8 mouse cellular contexts compared by ENCODE assay signal in genomic region chr17:34605609-34606008, GRCm38 (mm10). TPM values are rescaled to one million over a fixed set of nuclear protein-coding genes. Genes with fewer than 3 reads are reported as not detected.
DNase-seq lines count a peak whose midpoint lies in the region; ATAC-seq lines count a peak whose summit lies in the region.

No protein-coding gene starts in this region.

- H3K27me3 ChIP-seq in intestine, embryonic 14.5 days (replicated peaks; ENCODE audit: control insufficient read depth, insufficient read depth, low read length) = no peaks in the 10 kb centered on the region

- H3K4me1 ChIP-seq in intestine, embryonic 14.5 days (replicated peaks; ENCODE audit: control insufficient read depth, insufficient read depth, low read length) = peaks cover 33% of the 10 kb centered on the region

- intact Hi-C loops in gastrocnemius, postnatal 14 days (cut with DNase I; ENCODE audit: low total_unique reads) = no loop called here
- intact Hi-C loops in left cerebral cortex, postnatal 14 days (cut with DNase I) = loop anchor here (10.0 kb wide), 2 partner anchors 571 to 629 kb away; partner anchors contain the start of genes Atp6v1g2, Col11a2, Nfkbil1 and Rxrb

- peaks cover 22% of the 10 kb centered on the region for H3K36me3 ChIP-seq in intestine, embryonic 14.5 days (ENCODE audit: control insufficient read depth, insufficient read depth, low read length)

- peak; percentile 95 for DNase-seq in adrenal gland, adult 18-20 months (ENCODE audit: low spot score in 2 of 2)
- DNase-seq in embryo, embryonic 10.5 days (ENCODE audit: low spot score) = peak; percentile 96
- peak; percentile 98 for DNase-seq in gastrocnemius, postnatal 14 days
- DNase-seq in intestine, embryonic 14.5 days (ENCODE audit: low spot score) = peak; percentile 97
- DNase-seq in left cerebral cortex, postnatal 14 days (ENCODE audit: low spot score in 2 of 2) = peak; percentile 98 to 99
- peak; percentile 99 for DNase-seq in right cerebral cortex, postnatal 14 days
- peak; percentile 95 for DNase-seq in urinary bladder, postnatal 25 days (ENCODE audit: low spot score)

- peak overlapping the region; percentile 94 for H3K4me2 ChIP-seq in intestine, embryonic 14.5 days (ENCODE audit: low read length)

- ATAC-seq in intestine, embryonic 14.5 days (replicated peaks; ENCODE audit: low FRiP score, low TSS enrichment, low read depth) = peak; percentile 33
- ATAC-seq in megakaryocyte-erythroid progenitor cell, adult 5-6 weeks (replicated peaks; ENCODE audit: low FRiP score, low TSS enrichment, poor library complexity, severe bottlenecking) = peak; percentile 49

- H3K4me3 ChIP-seq in intestine, embryonic 14.5 days (ENCODE audit: low read depth, low read length) = peak overlapping the region; percentile 97

- H3K9ac ChIP-seq in intestine, embryonic 14.5 days (ENCODE audit: low read length) = peak overlapping the region; percentile 86

- 0% methylated on average over 23 of the region's 30 CpGs for WGBS in intestine, embryonic 14.5 days

- H3K9me3 ChIP-seq in intestine, embryonic 14.5 days (ENCODE audit: control insufficient read depth, low read length) = no peaks in the 10 kb centered on the region

- peak overlapping the region; percentile 90 for H3K27ac ChIP-seq in intestine, embryonic 14.5 days (ENCODE audit: low read depth)

RNA-seq across cellular contexts. Expression of gene Agpat1, which starts 1.5 kb away (rescaled TPM):
- total RNA-seq in adrenal gland, adult 18-20 months (2021) = 100 to 1,000 TPM; 106 to 112 TPM
- total RNA-seq in gastrocnemius, postnatal 14 days (2021) = 10 to 100 TPM; 38.8 to 39.1 TPM
- polyA plus RNA-seq in intestine, embryonic 14.5 days (2014; fragmentation: Nextera tagmentation; extraction: Ambion mirVana) = 59.7 and 62.3 TPM in 2 replicates
- total RNA-seq in left cerebral cortex, postnatal 14 days (2021) = 100 to 1,000 TPM; 175 to 180 TPM
- total RNA-seq in megakaryocyte-erythroid progenitor cell, adult 5-6 weeks (2014; fragmentation: Nextera tagmentation) = 76.3 and 104 TPM in 2 replicates
- total RNA-seq in megakaryocyte-erythroid progenitor cell, adult 5-6 weeks (2017) = 19.0 and 51.2 TPM in 2 replicates

RNA-seq across cellular contexts. Expression of gene Rnf5, which starts 2.1 kb away (rescaled TPM):
- total RNA-seq in adrenal gland, adult 18-20 months (2021) = 10 to 100 TPM; 71.8 to 86.7 TPM
- total RNA-seq in gastrocnemius, postnatal 14 days (2021) = 10 to 100 TPM; 17.1 to 18.6 TPM
- polyA plus RNA-seq in intestine, embryonic 14.5 days (2014; fragmentation: Nextera tagmentation; extraction: Ambion mirVana) = 109 and 110 TPM in 2 replicates
- 10 to 100 TPM; 83.2 to 90.9 TPM for total RNA-seq in left cerebral cortex, postnatal 14 days (2021)
- total RNA-seq in megakaryocyte-erythroid progenitor cell, adult 5-6 weeks (2014; fragmentation: Nextera tagmentation) = 46.9 and 66.2 TPM in 2 replicates
- 13.4 and 20.0 TPM in 2 replicates for total RNA-seq in megakaryocyte-erythroid progenitor cell, adult 5-6 weeks (2017)

RNA-seq across cellular contexts. Expression of gene Ager, which starts 7.9 kb away (rescaled TPM):
- under 1 TPM; 0.73 to 0.86 TPM for total RNA-seq in adrenal gland, adult 18-20 months (2021)
- total RNA-seq in gastrocnemius, postnatal 14 days (2021) = under 1 TPM; 0.44 to 0.55 TPM
- polyA plus RNA-seq in intestine, embryonic 14.5 days (2014; fragmentation: Nextera tagmentation; extraction: Ambion mirVana) = 2.3 and 2.9 TPM in 2 replicates
- 1 to 10 TPM in 1 of 2 experiments, under 1 TPM in 1; 0.87 to 1.2 TPM for total RNA-seq in left cerebral cortex, postnatal 14 days (2021)
- total RNA-seq in megakaryocyte-erythroid progenitor cell, adult 5-6 weeks (2014; fragmentation: Nextera tagmentation) = 2.6 and 6.6 TPM in 2 replicates
- 0.57 TPM in 1 of 2 replicates, not detected in the other for total RNA-seq in megakaryocyte-erythroid progenitor cell, adult 5-6 weeks (2017)

RNA-seq across cellular contexts. Expression of gene Egfl8, which starts 10.2 kb away (rescaled TPM):
- total RNA-seq in adrenal gland, adult 18-20 months (2021) = 1 to 10 TPM; 1.9 to 3.9 TPM
- 10 to 100 TPM in 1 of 2 experiments, 1 to 10 TPM in 1; 5.4 to 11.1 TPM for total RNA-seq in gastrocnemius, postnatal 14 days (2021)
- polyA plus RNA-seq in intestine, embryonic 14.5 days (2014; fragmentation: Nextera tagmentation; extraction: Ambion mirVana) = 2.4 and 2.8 TPM in 2 replicates
- 1 to 10 TPM; 3.5 to 4.1 TPM for total RNA-seq in left cerebral cortex, postnatal 14 days (2021)
- total RNA-seq in megakaryocyte-erythroid progenitor cell, adult 5-6 weeks (2014; fragmentation: Nextera tagmentation) = 0.96 and 2.1 TPM in 2 replicates
- 2.6 TPM in 1 of 2 replicates, not detected in the other for total RNA-seq in megakaryocyte-erythroid progenitor cell, adult 5-6 weeks (2017)

RNA-seq across cellular contexts. Expression of gene Pbx2, which starts 14.5 kb away (rescaled TPM):
- 10 to 100 TPM; 32.4 to 40.9 TPM for total RNA-seq in adrenal gland, adult 18-20 months (2021)
- 10 to 100 TPM; 17.3 to 17.9 TPM for total RNA-seq in gastrocnemius, postnatal 14 days (2021)
- polyA plus RNA-seq in intestine, embryonic 14.5 days (2014; fragmentation: Nextera tagmentation; extraction: Ambion mirVana) = 12.0 and 13.7 TPM in 2 replicates
- 10 to 100 TPM; 45.9 to 48.8 TPM for total RNA-seq in left cerebral cortex, postnatal 14 days (2021)
- 31.1 and 31.3 TPM in 2 replicates for total RNA-seq in megakaryocyte-erythroid progenitor cell, adult 5-6 weeks (2014; fragmentation: Nextera tagmentation)
- total RNA-seq in megakaryocyte-erythroid progenitor cell, adult 5-6 weeks (2017) = 23.2 and 31.1 TPM in 2 replicates

Comparison
In these comparisons a context has a peak if more than half of its experiments do, and no peak if none do; other contexts are left out.
1. Peak in every context shown above with its lines: DNase-seq, ATAC-seq, H3K4me3 ChIP-seq and H3K27ac ChIP-seq.